Mouse (Mus musculus) liver, embryonic 14.5 days (tissue): ENCODE results near the gene BC049715. TPM values are rescaled to one million over a fixed set of nuclear protein-coding genes. Genes with fewer than 3 reads are reported as not detected.

Experiments
- ATAC-seq: fragments of 200-750 bp; cut with Nextera tagmentation; 2 replicates; pipeline ENCODE4 v1.8.0; 2017; ENCODE audit warnings: moderate number of reproducible peaks, mild to moderate bottlenecking, moderate library complexity; ENCODE audit not compliant: insufficient read depth
- DNase-seq, 3 experiments: peaks; one replicate each; pipeline ENCODE4 v3.0.0-alpha.2; 2012 to 2013; ENCODE audit warnings: low read depth in 3 of 3, low spot score in 3 of 3
- H3K27ac ChIP-seq: fragments of 300-500 bp; sonication (generic); 2 replicates; pipeline ENCODE4 v1.5.1; 2014; ENCODE audit warnings: moderate library complexity, mild to moderate bottlenecking, control low read depth, inconsistent platforms
- H3K27me3 ChIP-seq: fragments of 300-500 bp; sonication (generic); 2 replicates; pipeline ENCODE4 v1.6.1; 2014; ENCODE audit warnings: mild to moderate bottlenecking, low read length, moderate library complexity; ENCODE audit not compliant: control insufficient read depth, insufficient read depth
- H3K36me3 ChIP-seq: fragments of 300-500 bp; sonication (generic); replicated peaks from 2 replicates; pipeline ENCODE4 v1.6.1; 2014; ENCODE audit warnings: low read depth; ENCODE audit not compliant: control insufficient read depth, insufficient read depth
- H3K4me1 ChIP-seq, 2 experiments: fragments of 200-500 bp in 1 of 2; fragments of 300-500 bp in 1 of 2; sonication (generic) in 1 of 2; replicated peaks; 2 replicates each; pipeline ENCODE4 v1.6.1; 2012 to 2014; ENCODE audit warnings: antibody characterized with exemption in 1 of 2, inconsistent platforms in 1 of 2, low read length in 1 of 2; ENCODE audit not compliant: control insufficient read depth in 2 of 2, insufficient read depth in 2 of 2
- H3K4me2 ChIP-seq: fragments of 300-500 bp; sonication (generic); 2 replicates; pipeline ENCODE4 v1.6.1; 2014; ENCODE audit warnings: low read depth, mild to moderate bottlenecking, control low read depth, moderate library complexity
- H3K4me3 ChIP-seq, 2 experiments: fragments of 200-500 bp in 1 of 2; fragments of 300-500 bp in 1 of 2; sonication (generic) in 1 of 2; 2 replicates each; pipeline ENCODE4 v1.5.1; 2012 to 2014; ENCODE audit warnings: low read depth in 2 of 2, low read length in 2 of 2, mild to moderate bottlenecking in 2 of 2, control low read depth in 1 of 2, inconsistent platforms in 1 of 2, moderate library complexity in 1 of 2; ENCODE audit not compliant: insufficient read depth in 1 of 2
- H3K9ac ChIP-seq: fragments of 300-500 bp; sonication (generic); replicated peaks from 2 replicates; pipeline ENCODE4 v1.6.1; 2014; ENCODE audit warnings: mild to moderate bottlenecking, control low read depth, moderate library complexity
- H3K9me3 ChIP-seq: fragments of 300-500 bp; sonication (generic); 2 replicates; pipeline ENCODE4 v1.6.1; 2016; ENCODE audit warnings: low read length, mixed read lengths; ENCODE audit not compliant: control insufficient read depth
- CTCF ChIP-seq: IDR thresholded peaks from 2 replicates; pipeline ENCODE4 v1.5.1; 2016; ENCODE audit warnings: antibody characterized with exemption, low read depth, control low read depth
- EP300 ChIP-seq: IDR thresholded peaks from 2 replicates; pipeline ENCODE4 v1.6.1; 2016; ENCODE audit warnings: antibody characterized with exemption, low read depth
- WGBS: fragments of 180-500 bp; shearing (Covaris S2); extraction: QIAGEN DNeasy Blood & Tissue Kit; methylation state at CpG from one replicate; pipeline ENCODE4 v1.1.7; 2014; ENCODE audit not compliant: insufficient replicate concordance; 5-methylcytosine and 5-hydroxymethylcytosine counted together
- polyA plus RNA-seq, 2 experiments: library from polyadenylated mRNA; depleted of rRNA in 1 of 2; stranded (reverse) in 1 of 2; unstranded in 1 of 2; fragments of >200 nt; fragmentation: Nextera tagmentation in 1 of 2; extraction: Ambion mirVana in 1 of 2; gene quantifications; 2 replicates each; pipeline versions ENCODE4 v1.2.1 to v1.2.3; 2012 to 2014

BC049715 gene
- polyA plus RNA-seq, 2 experiments, result 0.71 to 0.73 TPM

DNA sequence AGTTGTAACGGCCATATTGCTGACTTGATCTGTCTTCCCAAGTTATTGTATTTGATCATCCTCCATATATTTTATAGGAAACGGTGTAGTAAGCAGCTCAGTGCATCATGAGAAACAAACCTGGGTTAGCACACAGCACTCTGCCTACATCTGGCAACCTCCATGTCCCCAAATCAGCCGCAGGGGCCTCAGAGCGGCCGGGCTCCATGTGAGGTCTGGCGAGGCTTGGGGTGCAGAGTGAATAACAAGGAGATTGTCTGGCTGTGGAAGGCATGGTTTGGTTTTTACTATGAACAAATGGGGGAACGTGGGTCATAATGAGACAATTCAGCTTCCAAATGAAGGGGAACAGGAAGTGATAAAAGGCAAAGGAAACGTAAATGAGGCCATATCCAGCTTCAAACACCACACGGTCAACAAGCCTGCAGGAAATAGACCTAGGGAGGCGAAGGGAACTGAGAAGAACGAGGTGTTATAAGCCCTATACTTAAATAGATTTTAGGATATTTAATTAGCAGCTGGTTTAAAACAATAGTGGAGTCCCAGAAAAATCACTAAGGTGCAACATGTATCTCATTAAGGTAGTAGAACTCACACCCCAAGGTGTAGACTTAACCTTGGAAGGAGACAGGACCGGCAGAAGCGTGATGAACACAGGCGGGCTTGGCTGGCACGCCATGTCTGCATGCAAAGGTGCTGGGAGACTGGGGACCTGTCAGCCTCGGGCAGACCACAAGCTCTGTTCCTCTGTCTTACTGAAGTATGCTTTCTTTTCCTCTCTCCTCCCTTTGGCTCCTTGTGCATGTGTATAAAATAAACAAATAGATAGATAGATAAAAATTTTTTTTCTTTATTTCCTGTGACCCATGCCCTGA, 34.3 kb upstream of the BC049715 start:
- H3K27me3 ChIP-seq, result peaks cover 6% of the 10 kb centered on the region; the same call in 1 of the 2 replicates
- H3K9me3 ChIP-seq, result no peaks in the 10 kb centered on the region
- DNase-seq (no peak), ATAC-seq (no peak)
- TF ChIP-seq EP300 (no peak), CTCF (no peak)
- H3K4me2 ChIP-seq, result peak overlapping the region; percentile 75
- peak overlapping the region in 1 of 2 experiments; percentile 47; a peak in 2 of 4 replicates for H3K4me3 ChIP-seq
- WGBS, result 24% methylated on average over 16 of the region's 16 CpGs
- no peaks in the 10 kb centered on the region for H3K36me3 ChIP-seq
- peaks cover 16 to 30% of the 10 kb centered on the region in 2 experiments for H3K4me1 ChIP-seq
- peak overlapping the region; percentile 59 for H3K9ac ChIP-seq
- H3K27ac ChIP-seq, result no peak overlapping the region

- DNase-seq (no peak), ATAC-seq (no peak)
- Histone ChIP-seq H3K4me2 (peak overlapping the region; percentile 75), H3K4me1 (peaks cover 21 to 35% of the 10 kb centered on the region in 2 experiments), H3K4me3 (peak overlapping the region; percentile 47 to 51), H3K27ac (no peak overlapping the region), H3K27me3 (peaks cover 6% of the 10 kb centered on the region; the same call in 1 of the 2 replicates), H3K9ac (peak overlapping the region; percentile 59), H3K9me3 (no peaks in the 10 kb centered on the region), H3K36me3 (no peaks in the 10 kb centered on the region)
- TF ChIP-seq EP300 (no peak), CTCF (no peak)
- under 1% methylated on average over 22 of the region's 24 CpGs for WGBS
Observed at GRCm38 (mm10) chr6:136793831-136794525, 33.4 kb upstream of the BC049715 start.

- Histone ChIP-seq H3K9me3 (no peaks in the 10 kb centered on the region), H3K36me3 (no peaks in the 10 kb centered on the region), H3K27ac (no peak overlapping the region), H3K9ac (no peak overlapping the region), H3K27me3 (peaks cover 6% of the 10 kb centered on the region; the same call in 1 of the 2 replicates), H3K4me3 (no peak overlapping the region), H3K4me1 (peaks cover 25 to 37% of the 10 kb centered on the region in 2 experiments), H3K4me2 (no peak overlapping the region)
- TF ChIP-seq EP300 (no peak; the same call in 1 of the 2 replicates), CTCF (no peak)
- no peak for DNase-seq
- no peak for ATAC-seq
- WGBS, result 7% methylated on average over 1 of the region's 1 CpGs
Observed at GRCm38 (mm10) chr6:136795110-136795509, 32.3 kb upstream of the BC049715 start.

DNA sequence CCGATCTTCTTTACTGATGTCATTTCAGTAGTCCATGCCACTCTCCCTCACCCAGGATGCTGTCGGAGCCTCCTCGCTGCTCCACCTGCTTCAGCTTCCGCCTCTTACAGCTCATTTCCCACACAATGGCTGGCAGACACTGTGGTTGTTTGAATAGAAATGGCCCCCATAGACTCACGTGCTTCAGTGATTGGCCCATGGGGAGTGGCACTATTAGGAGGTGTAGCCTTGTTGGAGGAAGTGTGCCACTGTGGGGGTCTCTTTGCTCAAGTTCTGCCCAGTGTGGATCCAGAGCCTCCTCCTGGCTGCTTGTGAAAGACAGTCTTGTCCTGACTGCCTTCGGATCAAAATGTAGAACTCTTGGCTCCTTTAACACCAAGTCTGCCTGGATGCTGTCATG, 31.6 kb upstream of the BC049715 start:
- no peak for ATAC-seq
- Histone ChIP-seq H3K4me3 (no peak overlapping the region), H3K4me2 (no peak overlapping the region), H3K27ac (no peak overlapping the region), H3K36me3 (no peaks in the 10 kb centered on the region), H3K9me3 (no peaks in the 10 kb centered on the region), H3K4me1 (peaks cover 25 to 40% of the 10 kb centered on the region in 2 experiments), H3K9ac (no peak overlapping the region), H3K27me3 (peaks cover 6% of the 10 kb centered on the region; the same call in 1 of the 2 replicates)
- no peak for TF ChIP-seq EP300
- no peak for TF ChIP-seq CTCF
- 65% methylated on average over 6 of the region's 6 CpGs for WGBS
- DNase-seq, result no peak
